Mouse (Mus musculus): ENCODE measurements around the gene Tdp1.

GRCm38 (mm10) chr12:99929160-99929559 lies 44.8 kb downstream of the Tdp1 start:
- TF ChIP-seq CTCF (conservative IDR thresholded peaks at IDR 0.05; ENCODE audit: insufficient read depth, insufficient read length, low read depth, low read length) = no peak
- TF ChIP-seq POLR2A (IDR thresholded peaks at IDR 0.05; ENCODE audit: low read depth, low read length) = no peak
